Mouse (Mus musculus): ENCODE measurements around the gene Aspg.

GRCm38 (mm10) chr12:112126931-112127635 is 20.6 kb downstream of the Aspg start:
- TF ChIP-seq CTCF (IDR thresholded peaks at IDR 0.05; ENCODE audit: borderline replicate concordance, insufficient read depth, low read length) (no peak), POLR2A (IDR thresholded peaks at IDR 0.05; ENCODE audit: low read depth, low read length) (no peak)

Data from embryonic fibroblast, embryonic 13.5 days (primary cell).